Mouse (Mus musculus) small intestine, adult 2 months (tissue): ENCODE measurements around the gene Add1.

Experiments used
- CTCF ChIP-seq: fragments of 200-500 bp; IDR thresholded peaks from 2 replicates; pipeline ENCODE4 v1.5.1; 2012; ENCODE audit warnings: low read depth, mild to moderate bottlenecking, control low read depth, inconsistent platforms, low read length, moderate library complexity, mixed read lengths; ENCODE audit not compliant: insufficient replicate concordance, insufficient read length; ENCODE audit errors: extremely low read depth
- POLR2A ChIP-seq: fragments of 200-500 bp; IDR thresholded peaks from 2 replicates; pipeline ENCODE4 v1.6.1; 2012; ENCODE audit warnings: low read depth, mild to moderate bottlenecking, control low read depth, inconsistent platforms, low read length, moderate library complexity

GRCm38 (mm10) chr5:34542166-34542565 is 31.3 kb upstream of the Add1 start:
- TF ChIP-seq CTCF (no peak), POLR2A (no peak)
